Mouse (Mus musculus): ENCODE results near the gene Slc37a1.

Gene Slc37a1

GRCm38 (mm10) chr17:31287216-31287615, 624 bp downstream of the Slc37a1 start:
- in situ Hi-C loops (cut with MboI; ENCODE audit: unreplicated experiment in 2 of 2): no loop called here

GRCm38 (mm10) chr17:31288999-31289726, 2.6 kb downstream of the Slc37a1 start:
- in situ Hi-C loops (cut with MboI; ENCODE audit: unreplicated experiment in 2 of 2): no loop called here

DNA sequence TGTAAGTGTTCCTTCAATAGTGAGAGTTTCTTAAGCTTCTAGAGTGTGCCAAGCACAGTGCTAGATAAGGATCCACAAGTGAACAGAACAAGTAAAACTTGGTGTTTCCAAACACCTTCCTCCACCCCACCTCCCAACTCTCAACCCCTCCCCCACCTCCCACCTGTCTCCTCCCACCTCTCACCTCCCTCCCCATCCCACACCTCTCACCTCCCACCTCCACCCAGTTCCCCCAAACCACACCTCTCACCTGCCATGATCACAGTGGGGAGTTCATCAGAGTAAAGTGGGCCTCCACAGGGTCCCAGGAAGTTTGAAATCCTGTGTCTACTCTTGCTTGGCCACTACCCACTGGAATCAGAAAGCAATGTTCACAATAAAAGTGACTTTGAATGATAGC, 3.7 kb downstream of the Slc37a1 start:
- in situ Hi-C loops (cut with MboI; ENCODE audit: unreplicated experiment in 2 of 2): loop anchor here in 1 of 2 experiments (5.0 kb wide), 1 partner anchor 33 kb away; no protein-coding TSS in a partner anchor

DNA sequence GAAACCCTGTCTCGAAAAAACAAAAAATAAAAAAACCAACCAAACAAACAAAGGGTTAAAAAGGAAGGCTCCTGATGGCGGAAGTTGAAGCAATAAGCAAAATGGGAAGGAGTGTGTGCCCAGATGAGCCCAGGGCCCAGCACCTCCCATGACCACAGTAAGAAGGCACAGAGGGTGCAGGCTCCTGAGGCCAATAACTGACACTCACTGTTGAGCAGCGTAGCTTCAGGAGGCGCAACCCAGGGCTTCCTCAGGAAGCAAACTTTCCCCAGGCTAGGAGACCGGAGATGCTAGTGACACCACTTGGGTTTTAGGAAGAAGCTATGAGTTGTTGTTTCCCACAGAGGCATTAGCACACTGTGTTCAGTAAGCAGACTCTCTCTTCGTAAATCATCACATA, 4.3 kb downstream of the Slc37a1 start:
- in situ Hi-C loops (cut with MboI; ENCODE audit: unreplicated experiment in 2 of 2): loop anchor here in 1 of 2 experiments (5.0 kb wide), 1 partner anchor 34 kb away; no protein-coding TSS in a partner anchor

DNA sequence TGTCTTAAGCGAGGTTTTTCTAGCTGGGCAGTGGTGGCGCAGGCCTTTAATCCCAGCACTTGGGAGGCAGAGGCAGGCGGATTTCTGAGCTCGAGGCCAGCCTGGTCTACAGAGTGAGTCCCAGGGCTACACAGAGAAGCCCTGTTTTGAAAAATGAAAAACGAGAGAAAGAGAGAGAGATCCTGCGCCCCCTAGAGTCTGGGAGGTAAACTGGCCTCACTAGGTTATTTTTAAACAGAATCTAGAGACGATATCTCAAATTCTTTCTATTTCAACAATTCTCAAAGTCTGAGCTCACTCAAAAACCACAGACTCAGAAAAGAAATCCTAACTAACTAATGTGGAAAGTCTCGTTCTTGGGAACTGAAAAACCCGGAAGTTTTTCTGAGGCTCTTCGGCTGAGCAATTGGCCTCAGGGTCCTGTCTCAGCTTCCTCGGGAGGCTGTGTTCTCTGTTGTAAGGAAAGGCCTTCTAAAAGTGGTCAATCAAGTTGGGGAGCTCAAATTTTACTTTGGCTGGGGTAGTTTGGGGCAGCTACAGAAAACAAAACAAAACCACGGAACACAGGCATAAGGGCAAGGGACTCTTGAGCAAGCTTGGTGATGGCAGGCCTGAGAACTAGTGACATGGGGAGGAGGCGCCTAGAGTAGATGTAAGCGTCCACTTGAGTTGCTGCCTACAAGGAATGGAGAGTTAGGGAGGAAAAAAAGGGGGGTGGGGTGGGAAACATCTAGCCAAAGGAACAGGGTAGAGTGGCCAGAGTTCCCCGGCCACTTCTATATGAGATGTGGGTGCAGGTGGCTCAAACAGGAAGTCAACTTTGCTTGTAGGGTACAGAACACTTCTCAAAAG, 8.0 kb downstream of the Slc37a1 start:
- in situ Hi-C loops (cut with MboI; ENCODE audit: unreplicated experiment in 2 of 2): loop anchor here in 1 of 2 experiments (5.0 kb wide), 1 partner anchor 37 kb away; no protein-coding TSS in a partner anchor

- in situ Hi-C loops (cut with MboI; ENCODE audit: unreplicated experiment in 2 of 2): no loop called here
Observed at GRCm38 (mm10) chr17:31295215-31295891, 8.8 kb downstream of the Slc37a1 start.

DNA sequence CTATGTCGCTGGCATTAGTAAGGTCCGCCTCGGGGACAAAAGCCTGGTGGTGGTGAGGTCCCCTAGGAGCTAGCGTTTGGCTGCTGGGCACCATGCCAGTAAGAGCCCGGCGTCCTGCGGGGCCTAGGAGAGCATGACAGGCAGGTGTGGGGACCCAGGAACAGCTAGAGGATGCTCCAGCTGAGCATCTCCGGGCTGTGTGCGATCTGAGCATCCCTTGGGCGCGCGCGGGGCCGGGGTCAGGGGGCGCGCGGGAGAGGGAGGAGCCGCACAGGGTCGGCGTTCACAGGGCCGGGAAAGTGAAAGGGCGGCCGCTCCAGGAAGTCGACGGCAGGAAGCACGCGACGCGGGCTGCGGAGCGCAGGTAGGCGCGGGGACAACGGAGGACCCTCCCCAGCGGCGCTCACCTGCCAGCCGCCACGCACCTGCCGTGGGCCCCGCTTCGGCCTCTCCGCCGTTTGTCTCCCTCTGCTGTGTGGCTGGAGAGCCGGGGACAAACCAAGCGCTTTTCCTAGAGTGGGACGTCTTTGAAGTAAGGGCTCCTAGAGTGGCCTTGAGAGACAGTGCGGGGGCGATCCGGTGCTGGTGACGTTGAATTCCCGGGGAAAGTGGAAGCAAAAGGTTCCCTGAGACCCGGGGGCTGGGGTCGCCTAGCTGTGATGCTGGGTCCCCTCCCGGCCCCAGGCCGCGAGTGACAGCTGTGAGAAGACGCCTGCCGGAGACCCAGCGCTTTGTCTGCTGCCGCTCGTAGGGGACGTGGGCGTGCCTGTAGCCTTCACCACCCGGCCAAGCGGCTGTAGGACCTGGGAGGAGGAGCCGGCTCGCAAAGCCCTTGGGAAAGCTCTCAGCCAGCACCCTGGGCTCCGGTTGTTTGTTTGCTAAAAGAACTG, 9.5 kb downstream of the Slc37a1 start:
- in situ Hi-C loops (cut with MboI; ENCODE audit: unreplicated experiment in 2 of 2): no loop called here

DNA sequence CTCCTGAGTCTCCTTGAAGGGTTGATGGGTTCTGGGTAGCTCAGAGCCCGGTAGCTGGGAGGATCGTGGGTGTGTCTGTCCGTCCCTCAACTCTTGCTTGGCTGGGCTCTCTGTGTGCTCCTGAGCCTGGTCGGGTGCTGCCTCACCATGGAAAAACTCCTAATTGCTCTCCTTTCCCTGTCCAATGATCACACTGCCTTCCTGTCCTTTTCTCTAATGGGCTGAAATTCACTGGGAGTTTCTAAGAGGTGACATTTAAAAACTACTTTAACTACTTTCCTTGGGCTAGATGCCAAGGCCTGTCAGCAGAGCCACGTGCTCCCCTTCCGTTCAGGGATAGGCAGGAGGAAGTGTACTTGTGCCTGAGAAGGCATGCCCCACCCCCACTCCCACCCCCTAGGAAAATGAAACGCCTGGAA, 10.9 kb downstream of the Slc37a1 start:
- in situ Hi-C loops (cut with MboI; ENCODE audit: unreplicated experiment in 2 of 2): no loop called here

- in situ Hi-C loops (cut with MboI; ENCODE audit: unreplicated experiment in 2 of 2): no loop called here
Observed at GRCm38 (mm10) chr17:31298419-31299209, 12.0 kb downstream of the Slc37a1 start.

DNA sequence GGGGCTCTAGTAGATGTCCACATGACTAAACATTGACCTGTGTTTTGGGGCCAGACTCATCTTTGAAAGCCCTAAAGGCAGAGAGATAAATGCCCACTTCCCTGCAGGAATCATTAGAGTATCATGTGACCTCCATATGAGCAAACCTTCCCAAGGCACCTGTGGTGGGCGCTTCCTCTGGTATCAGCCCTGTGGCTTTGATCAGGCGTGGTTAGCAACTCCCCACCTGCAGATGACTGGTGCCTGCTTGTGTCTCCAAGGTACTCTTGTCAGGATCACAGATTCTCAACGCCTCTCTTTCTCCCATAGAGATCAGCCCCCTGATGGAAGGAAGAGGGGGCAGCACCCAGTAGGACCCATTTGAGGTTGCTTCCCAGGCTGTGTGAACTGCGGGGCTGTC, 13.4 kb downstream of the Slc37a1 start:
- in situ Hi-C loops (cut with MboI; ENCODE audit: unreplicated experiment in 2 of 2): no loop called here

DNA sequence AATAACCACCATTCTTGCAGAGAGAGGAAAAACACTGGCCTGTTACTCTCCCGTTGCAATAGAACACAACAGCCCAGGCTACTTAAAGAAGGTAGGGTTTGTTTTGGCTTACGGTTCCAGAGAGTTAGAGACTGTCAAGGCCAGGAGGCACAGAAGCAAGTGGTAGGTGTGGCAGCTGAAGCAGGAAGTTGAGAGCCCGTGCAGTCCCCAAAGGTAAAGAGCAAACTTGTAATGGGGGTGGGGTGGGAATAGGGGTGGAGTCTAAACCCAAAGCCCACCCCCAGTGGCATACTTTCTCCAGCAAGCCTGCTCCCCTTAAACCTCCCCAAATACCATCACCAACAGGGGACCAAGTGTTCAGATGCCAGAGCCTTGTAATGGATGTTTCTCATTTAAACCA, 14.1 kb downstream of the Slc37a1 start:
- in situ Hi-C loops (cut with MboI; ENCODE audit: unreplicated experiment in 2 of 2): no loop called here

DNA sequence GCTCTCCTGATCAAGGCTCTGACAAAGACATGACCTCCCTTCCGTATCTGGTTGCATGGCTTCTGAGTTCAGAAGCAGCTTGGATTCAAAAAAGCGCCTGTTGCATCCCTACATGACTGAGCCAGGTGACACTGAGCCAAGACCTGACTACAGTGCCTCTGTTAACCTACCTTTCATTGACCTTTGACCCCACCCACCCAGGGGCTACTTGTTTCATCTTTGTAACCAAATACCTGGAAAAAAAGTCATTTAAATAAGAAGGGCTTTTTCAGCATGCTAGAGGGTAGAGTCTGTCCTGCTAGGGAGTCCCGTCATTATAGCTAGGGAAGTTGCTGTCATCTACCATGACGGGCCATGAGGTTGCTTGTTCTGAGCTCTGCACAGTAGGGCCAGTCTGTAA, 16.8 kb downstream of the Slc37a1 start:
- in situ Hi-C loops (cut with MboI; ENCODE audit: unreplicated experiment in 2 of 2): no loop called here

- in situ Hi-C loops (cut with MboI; ENCODE audit: unreplicated experiment in 2 of 2): no loop called here
Observed at GRCm38 (mm10) chr17:31304895-31305775, 18.5 kb downstream of the Slc37a1 start.

GRCm38 (mm10) chr17:31305776-31306120, 19.2 kb downstream of the Slc37a1 start:
- in situ Hi-C loops (cut with MboI; ENCODE audit: unreplicated experiment in 2 of 2): no loop called here

DNA sequence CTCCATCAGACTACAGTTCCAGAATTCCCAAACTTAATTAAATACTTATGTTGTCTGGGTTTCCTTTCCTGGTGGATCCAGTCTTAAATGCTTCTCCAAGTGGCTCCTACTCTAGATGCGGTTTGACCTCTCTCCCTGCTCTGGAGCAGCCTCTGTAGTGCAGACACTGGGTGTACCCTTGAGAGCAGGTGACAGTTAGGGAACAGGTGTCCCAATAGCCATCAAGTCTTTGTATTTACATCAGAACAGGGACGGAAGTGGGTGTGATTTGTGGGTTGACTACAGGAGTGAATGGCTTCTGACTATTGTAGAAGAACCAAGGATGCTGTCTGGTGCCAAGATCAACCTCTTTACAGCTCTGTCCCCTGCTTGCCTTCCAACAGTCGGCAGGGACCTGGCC, 21.2 kb downstream of the Slc37a1 start:
- in situ Hi-C loops (cut with MboI; ENCODE audit: unreplicated experiment in 2 of 2): no loop called here

- in situ Hi-C loops (cut with MboI; ENCODE audit: unreplicated experiment in 2 of 2): no loop called here
Observed at GRCm38 (mm10) chr17:31308291-31308816, 21.8 kb downstream of the Slc37a1 start.

GRCm38 (mm10) chr17:31309281-31309793, 22.7 kb downstream of the Slc37a1 start:
- in situ Hi-C loops (cut with MboI; ENCODE audit: unreplicated experiment in 2 of 2): no loop called here

- in situ Hi-C loops (cut with MboI; ENCODE audit: unreplicated experiment in 2 of 2): no loop called here
Observed at GRCm38 (mm10) chr17:31311047-31311446, 24.5 kb downstream of the Slc37a1 start.
